Mouse (Mus musculus) kidney, postnatal 0 days (tissue): Measurements from ENCODE around the gene Gm43552. TPM values are rescaled to one million over a fixed set of nuclear protein-coding genes. Genes with fewer than 3 reads are reported as not detected.
A peak's percentile ranks its signal among the peaks of the same experiment; 100 is the strongest.

Experiments
- ATAC-seq: fragments of 200-750 bp; cut with Nextera tagmentation; replicated peaks from 2 replicates; pipeline ENCODE4 v1.8.0; 2017; ENCODE audit warnings: low read depth, moderate number of reproducible peaks, moderate TSS enrichment, moderate library complexity; ENCODE audit not compliant: low FRiP score
- DNase-seq: peaks from one replicate; pipeline ENCODE4 v3.0.0-alpha.2; 2016; ENCODE audit warnings: low spot score
- H3K27ac ChIP-seq: fragments of 300-500 bp; sonication (generic); 2 replicates; pipeline ENCODE4 v1.5.1; 2014; ENCODE audit warnings: mild to moderate bottlenecking
- H3K27me3 ChIP-seq: fragments of 300-500 bp; sonication (generic); 2 replicates; pipeline ENCODE4 v1.6.1; 2014; ENCODE audit warnings: low read length, mixed read lengths; ENCODE audit not compliant: insufficient read depth
- H3K36me3 ChIP-seq: fragments of 300-500 bp; sonication (generic); 2 replicates; pipeline ENCODE4 v1.6.1; 2014; ENCODE audit warnings: low read length, mixed read lengths; ENCODE audit not compliant: insufficient read depth
- H3K4me1 ChIP-seq: fragments of 300-500 bp; sonication (generic); replicated peaks from 2 replicates; pipeline ENCODE4 v1.6.1; 2014; ENCODE audit warnings: antibody characterized with exemption, low read length, mixed read lengths; ENCODE audit not compliant: insufficient read depth
- H3K4me2 ChIP-seq: fragments of 300-500 bp; sonication (generic); 2 replicates; pipeline ENCODE4 v1.6.1; 2014; ENCODE audit warnings: mild to moderate bottlenecking, low read length, moderate library complexity, mixed read lengths
- H3K4me3 ChIP-seq: fragments of 300-500 bp; sonication (generic); replicated peaks from 2 replicates; pipeline ENCODE4 v1.5.1; 2014; ENCODE audit warnings: low read depth, low read length
- H3K9ac ChIP-seq: fragments of 300-500 bp; sonication (generic); 2 replicates; pipeline ENCODE4 v1.6.1; 2014; ENCODE audit warnings: low read depth, low read length
- H3K9me3 ChIP-seq: fragments of 300-500 bp; sonication (generic); replicated peaks from 2 replicates; pipeline ENCODE4 v1.6.1; 2016; ENCODE audit warnings: low read length, inconsistent platforms, mixed read lengths
- CTCF ChIP-seq: IDR thresholded peaks from 2 replicates; pipeline ENCODE4 v1.5.1; 2016; ENCODE audit warnings: antibody characterized with exemption, low read depth, mild to moderate bottlenecking, moderate library complexity
- WGBS: fragments of 180-500 bp; shearing (Covaris S2); extraction: QIAGEN DNeasy Blood & Tissue Kit; methylation state at CpG from one replicate; pipeline ENCODE4 v1.1.7; 2014; 5-methylcytosine and 5-hydroxymethylcytosine counted together
- polyA plus RNA-seq: library from polyadenylated mRNA; unstranded; fragments of >200 nt; fragmentation: Nextera tagmentation; extraction: Ambion mirVana; gene quantifications from 2 replicates; pipeline ENCODE4 v1.2.1, GENCODE M21; 2015

Gene Gm43552
- polyA plus RNA-seq, 1 experiment from 2014 or later, result 0.96 TPM

DNA sequence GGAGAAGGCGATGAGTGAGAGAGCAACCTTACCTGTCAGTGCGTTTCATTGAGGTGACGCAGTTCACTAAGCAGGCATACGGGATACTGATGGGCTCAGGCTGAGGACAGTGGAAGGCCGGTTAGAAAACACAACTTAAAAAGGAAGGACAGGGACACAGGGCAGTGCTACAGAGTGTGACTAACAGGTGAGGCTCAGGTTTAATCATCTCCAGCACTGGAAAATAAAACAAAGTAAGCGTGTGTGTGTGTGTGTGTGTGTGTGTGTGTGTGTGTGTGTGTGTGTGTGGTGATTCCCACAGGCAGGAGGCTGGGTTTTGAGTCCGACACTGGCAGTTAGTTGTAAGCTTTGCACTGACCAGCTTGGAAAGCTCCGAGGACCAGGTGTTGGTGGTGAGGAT lies 69.8 kb downstream of the Gm43552 start:
- Histone ChIP-seq H3K27ac (peak overlapping the region; percentile 47), H3K27me3 (no peaks in the 10 kb centered on the region), H3K9ac (no peak overlapping the region), H3K4me3 (no peak overlapping the region), H3K36me3 (peaks cover 16% of the 10 kb centered on the region; the same call in 1 of the 2 replicates), H3K9me3 (no peaks in the 10 kb centered on the region), H3K4me1 (no peaks in the 10 kb centered on the region), H3K4me2 (no peak overlapping the region)
- ATAC-seq (peak; percentile 86), DNase-seq (no peak)
- WGBS, result 77% methylated on average over 8 of the region's 8 CpGs
- TF ChIP-seq CTCF, result no peak

DNA sequence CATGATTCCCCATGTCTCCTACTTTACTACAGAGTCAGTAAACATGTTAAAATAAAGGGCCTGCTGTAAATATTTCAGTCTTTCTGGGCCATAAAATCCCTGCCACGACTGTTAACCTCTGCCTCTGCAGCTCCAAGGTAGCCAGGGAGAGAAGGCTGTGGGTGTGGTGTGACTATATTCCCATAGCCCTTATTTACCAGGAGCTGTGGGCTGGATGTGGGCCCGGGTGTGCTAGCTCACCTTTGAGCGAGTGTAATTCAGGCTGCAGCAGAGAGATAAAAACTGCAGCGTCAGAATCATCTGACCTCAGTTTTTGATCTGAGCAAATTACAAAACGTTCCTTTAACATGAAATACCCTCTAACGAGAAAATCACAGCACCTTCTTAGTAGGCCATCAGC lies 71.8 kb downstream of the Gm43552 start:
- Histone ChIP-seq H3K4me3 (no peak overlapping the region), H3K4me1 (peaks cover 5% of the 10 kb centered on the region; the same call in 1 of the 2 replicates), H3K9ac (no peak overlapping the region), H3K9me3 (no peaks in the 10 kb centered on the region), H3K36me3 (peaks cover 22% of the 10 kb centered on the region; the same call in 1 of the 2 replicates), H3K4me2 (no peak overlapping the region), H3K27ac (no peak overlapping the region; the same call in 1 of the 2 replicates), H3K27me3 (no peaks in the 10 kb centered on the region)
- 21% methylated on average over 6 of the region's 6 CpGs for WGBS
- ATAC-seq, result no peak
- TF ChIP-seq CTCF, result no peak
- no peak for DNase-seq

DNA sequence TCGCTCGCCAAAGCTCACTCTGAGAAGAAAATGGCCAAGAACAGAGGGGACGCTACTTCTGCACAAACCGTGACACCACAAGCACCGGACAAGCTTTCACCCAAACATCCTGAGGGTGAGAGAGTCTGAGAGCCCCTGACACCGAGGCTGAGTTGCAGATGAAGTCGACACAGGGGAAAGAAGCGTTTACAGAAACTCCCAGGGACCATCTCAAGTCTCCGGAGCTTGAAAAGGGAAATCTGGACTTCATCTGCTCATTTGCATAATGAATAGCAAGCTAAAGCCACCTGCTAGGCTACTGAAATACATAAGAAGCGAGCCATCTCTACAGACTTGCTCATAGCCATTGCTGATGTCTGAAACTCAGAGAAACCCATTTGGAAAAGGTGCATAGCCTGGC lies 73.5 kb downstream of the Gm43552 start:
- TF ChIP-seq CTCF, result no peak
- ATAC-seq, result no peak
- no peak for DNase-seq
- Histone ChIP-seq H3K4me1 (peaks cover 8% of the 10 kb centered on the region; the same call in 1 of the 2 replicates), H3K27ac (no peak overlapping the region), H3K27me3 (no peaks in the 10 kb centered on the region), H3K4me3 (no peak overlapping the region), H3K9me3 (no peaks in the 10 kb centered on the region), H3K9ac (no peak overlapping the region), H3K36me3 (peaks cover 22% of the 10 kb centered on the region; the same call in 1 of the 2 replicates), H3K4me2 (no peak overlapping the region)
- WGBS, result 81% methylated on average over 10 of the region's 10 CpGs

DNA sequence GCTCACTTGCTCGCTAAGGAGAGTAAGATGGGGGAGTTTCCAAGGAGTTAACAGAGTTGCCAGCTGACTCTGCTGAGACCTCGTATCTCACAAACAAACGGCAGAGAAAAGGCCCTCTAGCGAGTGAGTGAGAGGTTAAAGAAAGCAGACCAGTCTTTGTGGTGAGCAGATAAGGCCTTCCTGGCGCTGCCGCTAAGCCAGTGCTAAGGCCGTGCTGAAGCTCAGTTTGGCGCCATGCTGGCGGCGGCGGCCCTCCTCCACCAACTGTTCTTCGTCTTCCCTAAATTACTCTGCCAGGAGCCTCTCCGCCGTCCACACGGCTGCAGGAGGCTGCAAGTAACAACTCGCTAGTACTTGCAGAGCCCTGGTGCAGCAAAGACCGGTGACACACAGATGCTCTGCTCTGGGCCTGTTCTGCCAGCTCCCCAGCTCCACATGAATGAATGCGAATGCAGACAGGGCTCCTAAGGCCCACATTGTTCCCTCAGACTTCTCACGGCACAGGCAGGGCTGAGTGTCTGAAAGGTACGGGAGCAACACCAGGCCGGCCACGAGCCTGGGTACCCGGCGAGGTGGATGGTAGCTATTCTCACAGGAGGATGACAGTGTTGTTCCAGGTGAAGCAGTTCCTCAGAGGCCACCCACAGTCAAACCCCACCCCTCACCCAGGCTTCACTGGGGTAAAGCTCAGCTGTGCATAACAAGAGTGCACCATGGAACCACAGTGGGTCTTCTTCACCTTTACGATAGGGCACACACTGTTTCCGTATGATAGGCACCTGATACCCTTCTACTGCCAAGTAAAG lies 76.8 kb downstream of the Gm43552 start:
- Histone ChIP-seq H3K9me3 (no peaks in the 10 kb centered on the region), H3K27me3 (no peaks in the 10 kb centered on the region), H3K36me3 (peaks cover 29% of the 10 kb centered on the region), H3K4me2 (peak overlapping the region; percentile 8; the same call in 1 of the 2 replicates), H3K9ac (peak overlapping the region; percentile 48; the same call in 1 of the 2 replicates), H3K4me3 (no peak overlapping the region), H3K27ac (peak overlapping the region; percentile 76), H3K4me1 (peaks cover 8% of the 10 kb centered on the region; the same call in 1 of the 2 replicates)
- WGBS, result 23% methylated on average over 26 of the region's 26 CpGs
- peak; percentile 38 for TF ChIP-seq CTCF
- DNase-seq, result peak; percentile 83
- ATAC-seq, result 0 out of 2 replicates have a peak, but pooled peaks have one; percentile 16

DNA sequence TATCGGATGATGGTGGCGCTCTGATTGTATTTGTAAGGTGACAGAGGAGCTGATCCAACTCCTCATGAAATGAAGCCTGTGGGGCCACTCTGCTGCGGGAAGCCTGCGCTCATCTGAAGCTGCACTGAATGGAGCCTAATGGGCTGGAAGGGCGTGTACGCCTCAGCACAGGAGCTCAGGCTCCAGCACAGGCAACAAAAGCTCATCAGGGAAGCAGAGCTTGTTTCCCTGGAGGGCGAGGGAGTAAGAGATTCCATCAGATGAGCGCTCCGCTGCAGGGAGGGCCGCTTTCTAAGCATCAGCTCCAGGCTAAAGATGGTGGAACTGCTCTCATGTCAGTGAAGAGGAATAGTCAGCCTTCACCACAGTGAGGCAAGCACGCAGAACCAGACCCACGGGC lies 84.6 kb downstream of the Gm43552 start:
- no peak for TF ChIP-seq CTCF
- no peak for ATAC-seq
- H3K4me1 ChIP-seq, result no peaks in the 10 kb centered on the region
- no peak for DNase-seq
- no peak overlapping the region for H3K27ac ChIP-seq
- 69% methylated on average over 12 of the region's 12 CpGs for WGBS
- no peaks in the 10 kb centered on the region for H3K27me3 ChIP-seq
- H3K9me3 ChIP-seq, result no peaks in the 10 kb centered on the region
- H3K9ac ChIP-seq, result no peak overlapping the region
- no peak overlapping the region for H3K4me3 ChIP-seq
- H3K4me2 ChIP-seq, result no peak overlapping the region
- peaks cover 34% of the 10 kb centered on the region for H3K36me3 ChIP-seq

DNA sequence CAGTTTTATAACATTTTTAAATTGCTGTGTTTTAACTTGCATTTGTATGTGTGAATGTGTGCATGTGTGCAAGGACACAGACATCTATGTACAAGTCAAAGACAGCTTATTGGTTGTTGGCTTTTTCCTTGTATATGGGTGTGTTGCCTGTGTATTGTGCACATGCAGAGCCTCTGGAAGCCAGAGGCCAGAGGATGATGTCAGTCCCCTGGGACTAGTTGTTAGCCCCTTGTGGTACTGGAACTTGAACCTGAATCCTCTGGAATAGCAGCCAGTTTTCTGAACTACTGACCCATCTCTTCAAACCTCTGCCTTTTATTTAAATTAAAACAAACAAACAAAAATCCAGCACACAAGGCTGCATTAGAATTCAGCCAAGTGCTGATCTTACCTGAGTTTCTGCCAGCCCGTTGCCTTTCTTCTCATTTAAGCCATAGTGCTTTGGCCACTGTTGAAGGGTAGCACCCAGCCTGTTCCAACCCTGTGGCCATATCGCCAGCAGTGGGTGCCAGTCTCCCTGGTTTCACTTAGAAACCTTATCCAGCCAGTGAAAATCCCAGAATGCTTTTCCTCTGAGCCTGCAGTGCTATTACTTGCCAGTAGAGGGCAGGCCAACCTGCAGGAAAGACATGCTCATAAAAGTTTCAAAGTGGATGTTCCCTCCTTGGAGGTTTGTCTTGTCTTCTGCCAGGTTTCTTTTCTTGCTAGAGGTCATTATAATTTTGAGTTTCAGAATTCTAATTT lies 91.2 kb downstream of the Gm43552 start:
- H3K4me1 ChIP-seq, result no peaks in the 10 kb centered on the region
- ATAC-seq (peak; percentile 71; the same call in 1 of the 2 replicates), DNase-seq (peak; percentile 91)
- H3K27ac ChIP-seq, result no peak overlapping the region
- TF ChIP-seq CTCF, result peak; percentile 99
- H3K36me3 ChIP-seq, result peaks cover 42% of the 10 kb centered on the region
- H3K4me2 ChIP-seq, result no peak overlapping the region
- H3K27me3 ChIP-seq, result no peaks in the 10 kb centered on the region
- no peaks in the 10 kb centered on the region for H3K9me3 ChIP-seq
- no peak overlapping the region for H3K4me3 ChIP-seq
- H3K9ac ChIP-seq, result no peak overlapping the region
- 24% methylated on average over 2 of the region's 2 CpGs for WGBS
